Mouse (Mus musculus): ENCODE measurements around the gene Clcnkb. TPM values are rescaled to one million over a fixed set of nuclear protein-coding genes. Genes with fewer than 3 reads are reported as not detected.

Clcnkb gene
- polyA plus RNA-seq, 1 experiment from 2014 or later: not detected

Other genes starting within 250 kb of the Clcnkb start
- gene Rsg1, start 202.1 kb downstream of the Clcnkb start, polyA plus RNA-seq (2016; fragmentation: Nextera tagmentation; extraction: Ambion mirVana): 5.8 and 8.4 TPM in 2 replicates
- 3.7 and 4.7 TPM in 2 replicates for gene Arhgef19, start 176.5 kb downstream of the Clcnkb start, polyA plus RNA-seq (2016; fragmentation: Nextera tagmentation; extraction: Ambion mirVana)
- 4.6 and 5.6 TPM in 2 replicates for gene Epha2, start 114.8 kb downstream of the Clcnkb start, polyA plus RNA-seq (2016; fragmentation: Nextera tagmentation; extraction: Ambion mirVana)
- gene Fam131c, start 47.8 kb downstream of the Clcnkb start, polyA plus RNA-seq (2016; fragmentation: Nextera tagmentation; extraction: Ambion mirVana): 0.14 and 0.29 TPM in 2 replicates
- gene Clcnka, start 17.3 kb downstream of the Clcnkb start, polyA plus RNA-seq (2016; fragmentation: Nextera tagmentation; extraction: Ambion mirVana): 0.13 and 0.19 TPM in 2 replicates
- 0.05 and 0.06 TPM in 2 replicates for gene Hspb7, start 4.8 kb upstream of the Clcnkb start, polyA plus RNA-seq (2016; fragmentation: Nextera tagmentation; extraction: Ambion mirVana)
- not detected in 2 replicates for gene Srarp, start 20.1 kb upstream of the Clcnkb start, polyA plus RNA-seq (2016; fragmentation: Nextera tagmentation; extraction: Ambion mirVana)
- gene Zbtb17, start 28.6 kb upstream of the Clcnkb start, polyA plus RNA-seq (2016; fragmentation: Nextera tagmentation; extraction: Ambion mirVana): 60.6 and 66.5 TPM in 2 replicates
- gene Spen, start 122.6 kb upstream of the Clcnkb start, polyA plus RNA-seq (2016; fragmentation: Nextera tagmentation; extraction: Ambion mirVana): 11.5 TPM in 2 replicates
- gene Fblim1, start 190.1 kb upstream of the Clcnkb start, polyA plus RNA-seq (2016; fragmentation: Nextera tagmentation; extraction: Ambion mirVana): 58.6 and 77.7 TPM in 2 replicates
- 1.1 and 1.6 TPM in 2 replicates for gene Tmem82, start 202.6 kb upstream of the Clcnkb start, polyA plus RNA-seq (2016; fragmentation: Nextera tagmentation; extraction: Ambion mirVana)
- gene Slc25a34, start 207.8 kb upstream of the Clcnkb start, polyA plus RNA-seq (2016; fragmentation: Nextera tagmentation; extraction: Ambion mirVana): 0.05 TPM in 1 of 2 replicates, not detected in the other
- gene Plekhm2, start 248.9 kb upstream of the Clcnkb start, polyA plus RNA-seq (2016; fragmentation: Nextera tagmentation; extraction: Ambion mirVana): 5.0 and 5.6 TPM in 2 replicates

Data from limb, embryonic 10.5 days (tissue).